Mouse (Mus musculus): ENCODE results near the gene Ttc4.
A peak's percentile ranks its signal among the peaks of the same experiment; 100 is the strongest.

The Ttc4 gene

GRCm38 (mm10) chr4:106650833-106651527 is 27.8 kb downstream of the Ttc4 start, which contains the start of gene Pars2:
Gene Pars2 (plus strand): TSS chr4:106651069.
- peak; percentile 94 for DNase-seq (ENCODE audit: low read depth, low spot score)

- DNase-seq (ENCODE audit: low read depth, low spot score), result no peak
Observed at GRCm38 (mm10) chr4:106647137-106647536, 31.6 kb downstream of the Ttc4 start.

- no peak for DNase-seq (ENCODE audit: low read depth, low spot score)
Observed at GRCm38 (mm10) chr4:106645797-106646196, 32.9 kb downstream of the Ttc4 start.

GRCm38 (mm10) chr4:106644218-106644610 is 34.5 kb downstream of the Ttc4 start:
- no peak for DNase-seq (ENCODE audit: low read depth, low spot score)

- no peak for DNase-seq (ENCODE audit: low read depth, low spot score)
Observed at GRCm38 (mm10) chr4:106643483-106644217, 35.1 kb downstream of the Ttc4 start.

GRCm38 (mm10) chr4:106634086-106634479 is 44.7 kb downstream of the Ttc4 start:
- DNase-seq (ENCODE audit: low read depth, low spot score), result no peak

GRCm38 (mm10) chr4:106633281-106634085 is 45.3 kb downstream of the Ttc4 start:
- no peak for DNase-seq (ENCODE audit: low read depth, low spot score)

GRCm38 (mm10) chr4:106632313-106632712 is 46.4 kb downstream of the Ttc4 start:
- no peak for DNase-seq (ENCODE audit: low read depth, low spot score)

- peak; percentile 51 for DNase-seq (ENCODE audit: low read depth, low spot score)
Observed at GRCm38 (mm10) chr4:106630333-106631220, 48.2 kb downstream of the Ttc4 start.

- no peak for DNase-seq (ENCODE audit: low read depth, low spot score)
Observed at GRCm38 (mm10) chr4:106629374-106629773, 49.4 kb downstream of the Ttc4 start.

- DNase-seq (ENCODE audit: low read depth, low spot score), result no peak
Observed at GRCm38 (mm10) chr4:106628650-106629360, 49.9 kb downstream of the Ttc4 start.

- DNase-seq (ENCODE audit: low read depth, low spot score), result no peak
Observed at GRCm38 (mm10) chr4:106627809-106628208, 50.9 kb downstream of the Ttc4 start.

GRCm38 (mm10) chr4:106624271-106624670 is 54.5 kb downstream of the Ttc4 start:
- no peak for DNase-seq (ENCODE audit: low read depth, low spot score)

GRCm38 (mm10) chr4:106622712-106623111 is 56.0 kb downstream of the Ttc4 start:
- no peak for DNase-seq (ENCODE audit: low read depth, low spot score)

GRCm38 (mm10) chr4:106622030-106622493 is 56.7 kb downstream of the Ttc4 start, which contains the start of gene Ttc22:
Gene Ttc22 (plus strand): TSS chr4:106622432.
- DNase-seq (ENCODE audit: low read depth, low spot score), result no peak

- DNase-seq (ENCODE audit: low read depth, low spot score), result no peak
Observed at GRCm38 (mm10) chr4:106621428-106621827, 57.3 kb downstream of the Ttc4 start.

GRCm38 (mm10) chr4:106618898-106619297 is 59.8 kb downstream of the Ttc4 start:
- DNase-seq (ENCODE audit: low read depth, low spot score), result no peak

- no peak for DNase-seq (ENCODE audit: low read depth, low spot score)
Observed at GRCm38 (mm10) chr4:106617056-106617455, 61.7 kb downstream of the Ttc4 start, which contains the start of gene Lexm. Gene Lexm (minus strand): TSS chr4:106617241.

GRCm38 (mm10) chr4:106615637-106616036 is 63.1 kb downstream of the Ttc4 start:
- no peak for DNase-seq (ENCODE audit: low read depth, low spot score)

- no peak for DNase-seq (ENCODE audit: low read depth, low spot score)
Observed at GRCm38 (mm10) chr4:106614881-106615280, 63.9 kb downstream of the Ttc4 start.

All from embryo, embryonic 11.5 days (tissue).